Mouse (Mus musculus) lung, adult 2 months (tissue): ENCODE data around the gene Fpr-rs6. TPM values are rescaled to one million over a fixed set of nuclear protein-coding genes. Genes with fewer than 3 reads are reported as not detected.

ENCODE experiments used
- DNase-seq: peaks from one replicate; pipeline ENCODE4 v3.0.0; 2022
- H3K4me1 ChIP-seq: fragments of 200-500 bp; 2 replicates; pipeline ENCODE4 v1.6.1; 2011; ENCODE audit warnings: low read length; ENCODE audit not compliant: control insufficient read depth, insufficient read depth
- H3K4me3 ChIP-seq: fragments of 200-500 bp; replicated peaks from 2 replicates; pipeline ENCODE3; 2011; ENCODE audit warnings: low read depth, mild to moderate bottlenecking, control low read depth, low read length; ENCODE audit errors: extremely low read depth
- CTCF ChIP-seq: fragments of 200-500 bp; IDR thresholded peaks from 2 replicates; pipeline ENCODE4 v1.5.1; 2011; ENCODE audit warnings: mild to moderate bottlenecking, low read length, control low read depth; ENCODE audit not compliant: insufficient read depth
- POLR2A ChIP-seq: fragments of 200-500 bp; IDR thresholded peaks from 2 replicates; pipeline ENCODE4 v1.6.1; 2011; ENCODE audit warnings: low read depth, mild to moderate bottlenecking, control low read depth, low read length, borderline replicate concordance; ENCODE audit errors: extremely low read depth
- polyA plus RNA-seq: library from polyadenylated mRNA; depleted of rRNA; stranded (reverse); fragments of >200 nt; gene quantifications from 2 replicates; pipeline ENCODE4 v1.2.3, GENCODE M21; 2012; rRNA removed

The Fpr-rs6 gene
- not detected in 2 replicates for polyA plus RNA-seq

- no peak within 1 kb of the TSS for H3K4me3 ChIP-seq
- DNase-seq: no peak
- TF ChIP-seq POLR2A: no peak
- no peak for TF ChIP-seq CTCF
These were observed at the start of gene Fpr-rs6 for GRCm38 (mm10) chr17:20182997-20183396. Gene Fpr-rs6 (minus strand): TSS chr17:20183097.

More at GRCm38 (mm10) chr17:20182997-20183396, at the start of gene Fpr-rs6:
- no peaks in the 10 kb centered on the region for H3K4me1 ChIP-seq

Other genes starting within 250 kb of the Fpr-rs6 start
- not detected in 2 replicates for gene Vmn2r104, start 134.8 kb downstream of the Fpr-rs6 start, polyA plus RNA-seq
- not detected in 2 replicates for gene Fpr-rs7, start 68.9 kb downstream of the Fpr-rs6 start, polyA plus RNA-seq
- not detected in 2 replicates for gene Vmn2r105, start 52.0 kb upstream of the Fpr-rs6 start, polyA plus RNA-seq
- gene Vmn2r106, start 102.5 kb upstream of the Fpr-rs6 start, polyA plus RNA-seq: not detected in 2 replicates
- not detected in 2 replicates for gene Vmn2r107, start 162.1 kb upstream of the Fpr-rs6 start, polyA plus RNA-seq
- gene Vmn1r224, start 231.0 kb upstream of the Fpr-rs6 start, polyA plus RNA-seq: not detected in 2 replicates